Mouse (Mus musculus) limb, embryonic 14.5 days (tissue): ENCODE results near the gene Usf1. TPM values are rescaled to one million over a fixed set of nuclear protein-coding genes. Genes with fewer than 3 reads are reported as not detected.
A peak's percentile ranks its signal among the peaks of the same experiment; 100 is the strongest.

Experiments used
- ATAC-seq: fragments of 200-750 bp; cut with Nextera tagmentation; 2 replicates; pipeline ENCODE4 v1.8.0; 2017; ENCODE audit warnings: low read depth, moderate number of reproducible peaks, moderate TSS enrichment; ENCODE audit not compliant: low FRiP score
- DNase-seq: peaks from one replicate; pipeline ENCODE4 v3.0.0-alpha.2; 2015; ENCODE audit warnings: low spot score
- H3K27ac ChIP-seq: fragments of 300-500 bp; sonication (generic); replicated peaks from 2 replicates; pipeline ENCODE4 v1.5.1; 2014; ENCODE audit warnings: low read depth, mild to moderate bottlenecking, low read length, moderate library complexity, mixed read lengths
- H3K27me3 ChIP-seq: fragments of 300-500 bp; sonication (generic); 2 replicates; pipeline ENCODE4 v1.6.1; 2014; ENCODE audit warnings: low read length, mixed read lengths; ENCODE audit not compliant: control insufficient read depth, insufficient read depth
- H3K36me3 ChIP-seq: fragments of 300-500 bp; sonication (generic); 2 replicates; pipeline ENCODE4 v1.6.1; 2014; ENCODE audit warnings: mild to moderate bottlenecking, low read length, moderate library complexity, mixed read lengths; ENCODE audit not compliant: control insufficient read depth, insufficient read depth
- H3K4me1 ChIP-seq: fragments of 300-500 bp; sonication (generic); 2 replicates; pipeline ENCODE4 v1.6.1; 2014; ENCODE audit warnings: antibody characterized with exemption, low read length, mixed read lengths; ENCODE audit not compliant: control insufficient read depth, insufficient read depth
- H3K4me2 ChIP-seq: fragments of 300-500 bp; sonication (generic); replicated peaks from 2 replicates; pipeline ENCODE4 v1.6.1; 2014; ENCODE audit warnings: low read depth, mild to moderate bottlenecking, low read length, moderate library complexity; ENCODE audit not compliant: severe bottlenecking
- H3K4me3 ChIP-seq: fragments of 300-500 bp; sonication (generic); replicated peaks from 2 replicates; pipeline ENCODE4 v1.5.1; 2014; ENCODE audit warnings: low read length
- H3K9ac ChIP-seq: fragments of 300-500 bp; sonication (generic); 2 replicates; pipeline ENCODE4 v1.6.1; 2014; ENCODE audit warnings: mild to moderate bottlenecking, low read depth, low read length, moderate library complexity; ENCODE audit not compliant: severe bottlenecking
- H3K9me3 ChIP-seq: fragments of 300-500 bp; sonication (generic); 2 replicates; pipeline ENCODE4 v1.6.1; 2016; ENCODE audit warnings: low read length; ENCODE audit not compliant: control insufficient read depth
- POLR2A ChIP-seq: fragments of 200-500 bp; IDR thresholded peaks from 2 replicates; pipeline ENCODE4 v1.8.0; 2012; ENCODE audit warnings: inconsistent platforms, mild to moderate bottlenecking, moderate library complexity, borderline replicate concordance; ENCODE audit not compliant: insufficient read depth, insufficient read length; ENCODE audit errors: extremely low read depth
- WGBS: fragments of 180-500 bp; shearing (Covaris S2); extraction: QIAGEN DNeasy Blood & Tissue Kit; methylation state at CpG from one replicate; pipeline ENCODE4 v1.1.7; 2014; 5-methylcytosine and 5-hydroxymethylcytosine counted together
- polyA plus RNA-seq, 2 experiments: library from polyadenylated mRNA; depleted of rRNA in 1 of 2; stranded (reverse) in 1 of 2; unstranded in 1 of 2; fragments of >200 nt; fragmentation: Nextera tagmentation in 1 of 2; extraction: Ambion mirVana in 1 of 2; gene quantifications; 2 replicates each; pipeline versions ENCODE4 v1.2.1 to v1.2.3; 2012 to 2014

The Usf1 gene
- polyA plus RNA-seq, 2 experiments, result 86.2 to 97.0 TPM

DNA sequence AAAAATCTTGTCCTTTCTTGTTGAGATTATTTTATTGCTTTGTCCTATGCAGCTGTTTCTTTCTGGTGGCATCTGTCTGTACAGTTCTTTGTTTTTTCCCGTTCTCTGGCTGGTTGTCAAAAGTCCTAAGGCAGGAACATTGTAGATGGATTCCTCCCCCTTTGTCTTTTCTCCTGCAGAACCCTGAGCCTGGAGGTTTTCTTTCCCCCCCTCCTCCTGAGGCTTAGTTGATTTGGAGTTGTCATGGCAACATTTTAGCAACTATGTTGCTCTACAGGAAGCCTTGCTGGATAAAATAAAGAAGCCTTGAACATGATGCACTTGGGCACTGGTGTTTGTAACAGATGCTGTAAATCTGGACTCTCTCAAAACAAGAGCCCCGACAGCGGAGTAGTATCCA lies 1.3 kb downstream of the Usf1 start:
- peak overlapping the region; percentile 76 for H3K4me3 ChIP-seq
- H3K27me3 ChIP-seq, result no peaks in the 10 kb centered on the region
- WGBS, result 38% methylated on average over 3 of the region's 3 CpGs
- TF ChIP-seq POLR2A, result no peak
- H3K4me1 ChIP-seq, result peaks cover 8% of the 10 kb centered on the region
- peak overlapping the region; percentile 60 for H3K4me2 ChIP-seq
- no peaks in the 10 kb centered on the region for H3K9me3 ChIP-seq
- ATAC-seq (no peak), DNase-seq (peak; percentile 50)
- H3K27ac ChIP-seq, result peak overlapping the region; percentile 87; the same call in 1 of the 2 replicates
- peaks cover 25% of the 10 kb centered on the region for H3K36me3 ChIP-seq
- peak overlapping the region; percentile 95 for H3K9ac ChIP-seq

- Histone ChIP-seq H3K4me2 (no peak overlapping the region), H3K4me1 (peaks cover 8% of the 10 kb centered on the region), H3K36me3 (peaks cover 36% of the 10 kb centered on the region), H3K27ac (no peak overlapping the region), H3K9ac (no peak overlapping the region), H3K9me3 (no peaks in the 10 kb centered on the region), H3K4me3 (no peak overlapping the region), H3K27me3 (no peaks in the 10 kb centered on the region)
- ATAC-seq, result no peak
- no peak for DNase-seq
- no peak for TF ChIP-seq POLR2A
- WGBS, result 82% methylated on average over 8 of the region's 8 CpGs
Observed at GRCm38 (mm10) chr1:171413608-171414007, 2.5 kb downstream of the Usf1 start.

GRCm38 (mm10) chr1:171418660-171419059 lies 7.5 kb downstream of the Usf1 start, which contains the start of gene Tstd1:
Gene Tstd1, plus strand, starts transcription at chr1:171418872.
- 88% methylated on average over 5 of the region's 5 CpGs for WGBS

DNA sequence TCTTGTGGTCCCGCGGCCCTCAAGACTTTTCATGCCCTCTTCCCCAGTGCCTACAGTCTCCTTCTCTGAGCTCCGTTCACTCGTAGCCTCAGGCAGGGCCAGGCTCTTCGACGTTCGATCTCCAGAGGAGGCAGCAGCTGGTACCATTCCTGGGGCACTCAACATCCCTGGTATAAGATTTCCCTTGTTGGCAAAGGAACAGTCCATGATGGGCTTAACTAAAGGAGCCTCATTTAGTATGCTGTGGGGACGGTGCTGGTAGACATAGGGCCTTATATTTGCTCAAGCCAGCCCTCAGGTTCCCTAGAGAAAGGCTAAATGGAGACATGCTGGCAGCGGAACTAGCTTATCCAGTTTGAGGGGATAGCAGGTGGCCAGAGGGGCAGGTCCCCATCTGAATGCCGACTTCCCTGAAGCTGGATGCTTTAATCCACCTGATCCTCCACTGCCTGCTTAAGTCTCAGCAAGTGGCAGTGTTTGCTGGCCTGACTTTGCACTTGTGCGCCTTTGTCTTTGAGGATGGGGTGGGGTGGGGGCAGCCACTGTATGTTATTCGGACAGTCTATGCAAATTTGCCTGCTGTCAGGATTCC lies 8.3 kb downstream of the Usf1 start:
- Histone ChIP-seq H3K36me3 (peaks cover 51% of the 10 kb centered on the region), H3K4me1 (no peaks in the 10 kb centered on the region), H3K9me3 (no peaks in the 10 kb centered on the region), H3K4me3 (no peak overlapping the region), H3K4me2 (no peak overlapping the region), H3K9ac (no peak overlapping the region), H3K27me3 (no peaks in the 10 kb centered on the region), H3K27ac (no peak overlapping the region)
- DNase-seq, result no peak
- ATAC-seq, result no peak
- WGBS, result 67% methylated on average over 12 of the region's 12 CpGs
- no peak for TF ChIP-seq POLR2A

More at GRCm38 (mm10) chr1:171418660-171419059, 7.5 kb downstream of the Usf1 start, which contains the start of gene Tstd1:
- no peak within 1 kb of the TSS for H3K4me3 ChIP-seq
- no peak for ATAC-seq
- no peak within 1 kb of the TSS for H3K9ac ChIP-seq
- no peaks in the 10 kb centered on the region for H3K4me1 ChIP-seq
- H3K27me3 ChIP-seq, result no peaks in the 10 kb centered on the region
- no peak within 1 kb of the TSS for H3K27ac ChIP-seq
- H3K36me3 ChIP-seq, result peaks cover 51% of the 10 kb centered on the region
- H3K9me3 ChIP-seq, result no peaks in the 10 kb centered on the region
- DNase-seq, result no peak
- TF ChIP-seq POLR2A, result no peak
- no peak within 1 kb of the TSS for H3K4me2 ChIP-seq

- 82% methylated on average over 5 of the region's 5 CpGs for WGBS
- Histone ChIP-seq H3K9me3 (no peaks in the 10 kb centered on the region), H3K36me3 (peaks cover 51% of the 10 kb centered on the region), H3K9ac (no peak overlapping the region), H3K27ac (no peak overlapping the region), H3K4me2 (no peak overlapping the region), H3K27me3 (no peaks in the 10 kb centered on the region), H3K4me3 (no peak overlapping the region), H3K4me1 (no peaks in the 10 kb centered on the region)
- no peak for TF ChIP-seq POLR2A
- ATAC-seq (no peak), DNase-seq (no peak)
Observed at GRCm38 (mm10) chr1:171419905-171420304, 8.8 kb downstream of the Usf1 start.
